Comparison of ENCODE assay signal across 30 mouse cellular contexts in the genomic region with DNA sequence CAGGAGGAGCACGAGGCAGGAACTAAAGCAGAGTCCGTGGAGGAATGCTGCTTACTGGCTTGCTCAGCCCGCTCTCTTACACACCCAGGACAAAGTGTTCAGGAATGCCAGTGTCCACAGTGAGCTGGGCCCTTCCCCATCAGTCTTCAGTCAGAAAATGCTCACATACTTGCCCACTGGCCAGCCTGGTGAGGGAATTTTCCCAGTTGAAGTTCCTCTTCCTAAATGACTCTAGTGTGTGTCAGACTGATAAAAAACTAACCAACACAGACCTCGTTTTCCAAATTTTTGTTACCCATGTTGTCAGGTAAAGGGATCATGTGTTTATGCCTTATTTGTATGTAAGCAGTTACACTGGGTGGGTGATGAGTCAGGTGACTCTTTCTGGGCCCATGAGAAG.
"Had no signal": no experiment of that assay in that cellular context is flagged by ENCODE, and none has a peak within 500 bp of the region (broad histone marks: within the 10 kb centered on the region; RNA-seq: fewer than 3 reads in every experiment).

No protein-coding gene starts in this region.

- H3K27me3 ChIP-seq: limb, embryonic 12.5 days; limb, embryonic 13.5 days; limb, embryonic 15.5 days; liver, embryonic 12.5 days; liver, embryonic 13.5 days; liver, embryonic 15.5 days; lung, embryonic 15.5 days; megakaryocyte, embryonic 14.5 days; midbrain, embryonic 12.5 days; midbrain, embryonic 13.5 days; midbrain, embryonic 15.5 days had no signal

- H3K4me3 ChIP-seq: left cerebral cortex, adult 2 months; limb, embryonic 10.5 days; limb, embryonic 12.5 days; limb, embryonic 13.5 days; limb, embryonic 15.5 days; liver, embryonic 12.5 days; liver, embryonic 13.5 days; liver, embryonic 15.5 days; lung, embryonic 15.5 days; megakaryocyte, embryonic 14.5 days; midbrain, embryonic 10.5 days; midbrain, embryonic 12.5 days; midbrain, embryonic 13.5 days; midbrain, embryonic 15.5 days; myocyte had no signal

- H3K4me2 ChIP-seq: limb, embryonic 12.5 days; limb, embryonic 13.5 days; limb, embryonic 15.5 days; liver, embryonic 11.5 days; liver, embryonic 12.5 days; liver, embryonic 13.5 days; liver, embryonic 15.5 days; lung, embryonic 14.5 days; lung, embryonic 15.5 days; midbrain, embryonic 11.5 days; midbrain, embryonic 12.5 days; midbrain, embryonic 13.5 days; midbrain, embryonic 15.5 days had no signal

- H3K9me3 ChIP-seq: limb, embryonic 10.5 days; limb, embryonic 12.5 days; limb, embryonic 13.5 days; limb, embryonic 15.5 days; liver, embryonic 12.5 days; liver, embryonic 13.5 days; liver, embryonic 15.5 days; lung, embryonic 15.5 days; megakaryocyte, embryonic 14.5 days; midbrain, embryonic 10.5 days; midbrain, embryonic 12.5 days; midbrain, embryonic 13.5 days; midbrain, embryonic 15.5 days had no signal

- H3K9ac ChIP-seq: limb, embryonic 12.5 days; limb, embryonic 13.5 days; limb, embryonic 15.5 days; liver, embryonic 12.5 days; liver, embryonic 13.5 days; liver, embryonic 14.5 days; liver, embryonic 15.5 days; liver, postnatal 0 days; lung, embryonic 14.5 days; lung, embryonic 15.5 days; midbrain, embryonic 12.5 days; midbrain, embryonic 13.5 days; midbrain, embryonic 15.5 days had no signal

- H3K4me1 ChIP-seq: limb, embryonic 10.5 days; limb, embryonic 12.5 days; limb, embryonic 13.5 days; liver, embryonic 12.5 days; liver, embryonic 15.5 days; lung, embryonic 15.5 days; midbrain, embryonic 10.5 days; midbrain, embryonic 12.5 days; midbrain, embryonic 13.5 days; midbrain, embryonic 15.5 days had no signal

- DNase-seq: left cerebral cortex, postnatal 4 days; liver; liver, embryonic 13.5 days; liver, postnatal 0 days; lung, adult 18-20 months; lung, adult 2 months; lung, embryonic 14.5 days; lung, postnatal 10 days; lung, postnatal 14 days; lung, postnatal 36 days; lung, postnatal 4 days; midbrain, embryonic 14.5 days had no signal

- H3K36me3 ChIP-seq: midbrain, embryonic 15.5 days had no signal

- H3K27ac ChIP-seq: left cerebral cortex, adult 2 months; limb, embryonic 10.5 days; limb, embryonic 12.5 days; limb, embryonic 13.5 days; limb, embryonic 15.5 days; liver, embryonic 12.5 days; liver, embryonic 13.5 days; liver, embryonic 14.5 days; liver, embryonic 15.5 days; lung, embryonic 15.5 days; macrophage; midbrain, embryonic 10.5 days; midbrain, embryonic 12.5 days; midbrain, embryonic 13.5 days; midbrain, embryonic 15.5 days had no signal
